Mouse (Mus musculus): ENCODE measurements around the gene Cxcr5.

Gene Cxcr5

GRCm38 (mm10) chr9:44532991-44533580, 28.6 kb downstream of the Cxcr5 start:
- peak; percentile 83 for DNase-seq

DNA sequence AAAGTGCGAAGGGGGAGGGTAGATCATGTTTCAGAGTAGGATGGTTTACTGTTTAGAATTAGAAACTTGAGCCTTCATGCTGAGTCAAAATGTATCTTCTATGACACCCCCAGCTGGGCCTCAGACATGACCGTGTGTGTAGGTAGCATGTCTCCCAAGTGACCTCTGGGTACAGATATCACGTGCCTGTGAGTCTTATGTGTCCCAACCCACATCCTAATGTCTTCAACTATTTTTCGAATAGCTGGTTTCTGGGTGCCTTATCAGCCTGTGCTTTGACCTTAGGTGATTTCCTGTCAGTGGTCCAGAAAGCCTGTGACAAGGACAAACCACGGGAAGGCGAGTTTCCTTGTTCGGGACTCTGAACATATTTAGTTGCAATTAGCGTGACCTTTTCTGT, 33.3 kb downstream of the Cxcr5 start:
- peak; percentile 93 for DNase-seq

GRCm38 (mm10) chr9:44526337-44527112, 35.2 kb downstream of the Cxcr5 start:
- peak; percentile 87 for DNase-seq

DNA sequence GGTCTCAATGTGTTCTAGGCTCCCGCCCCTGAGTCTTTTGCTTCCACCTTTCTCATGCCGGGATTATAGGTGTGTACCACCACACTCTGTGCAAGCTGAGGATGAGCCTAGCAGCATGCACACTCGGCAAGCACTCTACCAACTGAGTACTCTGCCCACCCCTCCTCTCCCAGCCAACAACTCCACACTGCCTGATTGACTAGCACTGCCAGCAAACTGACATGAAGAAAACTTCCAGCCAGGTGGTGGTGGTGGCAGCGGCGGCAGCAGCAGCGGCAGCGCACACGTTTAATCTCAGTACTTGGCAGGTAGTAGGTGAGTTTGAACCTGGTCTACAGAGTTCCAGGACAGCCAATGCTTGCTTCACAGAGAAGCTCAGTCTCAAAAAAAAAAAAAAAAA, 36.1 kb downstream of the Cxcr5 start:
- DNase-seq: peak; percentile 85

DNA sequence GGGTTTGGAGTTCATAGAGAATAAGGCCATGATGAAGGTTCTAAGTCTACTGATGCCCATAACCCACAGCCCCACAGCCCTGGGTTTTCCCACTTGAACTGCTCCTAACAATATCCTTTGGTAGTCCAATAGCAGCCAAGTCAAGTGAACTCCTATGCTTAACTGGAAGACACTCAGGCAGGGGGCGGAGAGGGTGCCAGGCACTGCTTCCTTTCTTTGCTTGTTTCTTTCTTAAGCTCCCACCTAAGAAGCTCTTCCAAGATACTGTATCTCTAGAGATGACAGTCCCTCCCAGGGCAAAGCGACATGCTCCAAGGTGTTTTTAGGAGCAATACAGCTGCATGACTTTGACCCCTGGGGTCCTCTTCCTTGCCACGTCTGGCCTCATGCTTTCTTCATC, 36.7 kb downstream of the Cxcr5 start:
- DNase-seq: no peak

DNA sequence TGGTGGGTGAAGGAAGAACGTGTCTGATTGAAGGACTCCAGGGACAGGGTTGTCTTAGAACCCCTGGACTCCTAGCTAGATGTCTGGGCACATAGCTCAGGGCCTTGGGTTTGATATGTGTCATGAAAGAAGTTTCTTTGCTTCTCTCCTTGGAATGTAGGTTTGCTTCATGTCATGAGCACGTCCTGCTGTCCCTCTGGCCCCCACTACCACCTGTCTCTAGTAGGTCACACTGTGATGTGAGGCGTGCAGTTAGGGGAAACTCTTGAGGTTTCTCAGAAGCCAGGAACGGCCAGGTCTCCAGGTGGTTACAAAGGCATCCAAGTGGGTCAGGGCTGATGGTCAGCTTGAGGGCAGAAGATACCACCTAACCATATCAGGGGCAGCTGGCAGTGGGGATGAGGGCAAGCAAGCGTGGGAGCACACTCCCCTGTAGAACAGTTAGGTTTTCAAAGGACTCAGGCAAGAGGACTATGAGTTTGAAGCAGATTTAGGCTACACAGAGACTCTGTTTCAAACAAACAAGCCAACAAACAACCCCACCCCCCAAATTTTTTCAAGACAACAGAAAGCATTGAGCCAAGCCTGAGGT, 37.3 kb downstream of the Cxcr5 start:
- no peak for DNase-seq

- no peak for DNase-seq
Measured at GRCm38 (mm10) chr9:44523686-44524085, 38.0 kb downstream of the Cxcr5 start.

DNA sequence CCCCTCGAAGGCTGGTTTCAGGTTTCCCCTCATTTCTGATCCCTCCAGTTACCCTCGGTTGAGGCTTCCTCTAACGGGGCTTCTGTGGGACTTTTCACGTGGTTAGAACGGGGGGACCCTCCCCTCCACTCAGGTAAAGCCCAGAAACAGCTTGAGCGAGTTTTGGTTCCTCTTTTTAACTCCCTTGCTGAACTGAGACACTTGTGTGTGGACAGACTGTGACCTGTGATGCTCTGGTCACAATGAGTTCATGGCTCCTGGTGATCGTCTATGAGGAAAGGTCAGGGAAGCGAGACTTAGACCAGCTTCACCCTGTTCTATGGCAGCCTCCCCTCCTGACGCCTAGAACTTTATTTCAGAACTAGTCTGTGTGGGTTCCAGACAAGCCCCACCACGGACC, 39.8 kb downstream of the Cxcr5 start:
- no peak for DNase-seq

- DNase-seq: peak; percentile 94
Measured at GRCm38 (mm10) chr9:44518068-44518467, 43.6 kb downstream of the Cxcr5 start.

- no peak for DNase-seq
Measured at GRCm38 (mm10) chr9:44517368-44517767, 44.3 kb downstream of the Cxcr5 start.

DNA sequence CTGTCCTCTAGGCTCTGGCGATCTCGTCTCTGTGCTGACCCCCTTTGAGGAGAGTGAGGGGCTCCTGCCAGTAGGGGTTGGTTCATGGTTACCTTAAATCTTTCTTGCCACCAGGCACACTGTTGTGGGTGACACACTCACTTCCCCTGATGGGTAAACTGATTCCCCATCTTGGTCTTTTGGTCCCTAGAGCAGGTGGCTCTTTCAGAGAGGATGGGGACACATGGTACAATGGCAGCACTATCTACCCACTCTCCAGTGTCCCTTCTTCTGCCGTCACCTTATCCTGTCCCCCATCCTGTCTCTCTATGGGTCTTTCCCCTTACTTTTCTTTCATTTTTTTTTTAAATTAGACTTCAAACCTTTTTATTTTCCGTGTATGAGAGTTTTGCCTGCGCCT, 45.8 kb downstream of the Cxcr5 start:
- no peak for DNase-seq

DNA sequence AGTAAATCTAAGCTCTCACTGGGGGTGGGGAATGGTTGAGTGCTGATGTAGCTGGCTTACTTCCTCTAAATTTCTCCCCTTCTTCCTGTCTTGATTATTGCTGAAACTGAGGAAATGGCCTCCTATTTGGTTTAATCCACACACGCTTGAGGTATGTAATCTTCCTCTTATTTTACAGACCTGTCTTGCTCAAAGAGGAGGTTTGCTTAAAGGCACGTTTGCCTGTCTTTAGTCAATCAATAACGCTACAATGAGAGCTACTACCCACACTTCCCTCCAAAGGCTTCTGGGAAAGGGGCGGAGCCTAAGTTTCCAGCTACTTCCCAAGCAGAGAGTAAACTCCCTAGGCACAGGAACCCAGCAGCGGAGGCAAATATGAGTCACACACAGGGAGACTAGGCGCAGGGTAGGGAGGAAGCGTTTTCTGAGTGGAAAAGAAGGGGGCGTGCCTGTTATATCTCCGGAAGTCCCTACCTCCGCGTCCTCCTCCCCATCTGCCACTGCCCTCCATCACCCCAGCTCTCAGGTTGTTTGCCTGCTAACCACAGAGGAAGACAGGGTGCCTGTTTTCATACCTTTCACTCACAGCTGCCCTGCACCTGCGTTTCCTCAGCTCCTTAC, 46.4 kb downstream of the Cxcr5 start:
- DNase-seq: peak; percentile 98

DNA sequence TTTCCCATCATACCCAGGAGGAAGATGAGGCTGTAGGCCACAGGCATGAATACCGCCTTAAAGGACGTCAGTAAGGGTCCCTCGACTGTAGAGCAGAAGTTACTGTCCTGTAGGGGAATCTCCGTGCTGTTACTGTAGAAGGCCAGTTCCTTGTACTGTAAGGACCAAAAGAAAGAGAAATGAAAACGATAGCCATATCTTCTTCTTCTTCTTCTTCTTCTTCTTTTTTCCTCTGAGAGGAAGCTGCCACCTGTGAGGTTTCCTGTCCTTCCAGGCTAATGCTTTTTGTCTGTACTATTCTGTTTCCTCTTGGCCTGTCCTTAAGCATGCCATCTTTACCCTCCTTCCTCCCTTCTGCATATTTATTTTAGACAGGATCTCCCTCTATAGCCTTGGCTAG, 47.5 kb downstream of the Cxcr5 start:
- no peak for DNase-seq

GRCm38 (mm10) chr9:44513610-44514009, 48.1 kb downstream of the Cxcr5 start:
- peak; percentile 91 for DNase-seq

- DNase-seq: peak; percentile 94
Measured at GRCm38 (mm10) chr9:44513121-44513520, 48.6 kb downstream of the Cxcr5 start.

DNA sequence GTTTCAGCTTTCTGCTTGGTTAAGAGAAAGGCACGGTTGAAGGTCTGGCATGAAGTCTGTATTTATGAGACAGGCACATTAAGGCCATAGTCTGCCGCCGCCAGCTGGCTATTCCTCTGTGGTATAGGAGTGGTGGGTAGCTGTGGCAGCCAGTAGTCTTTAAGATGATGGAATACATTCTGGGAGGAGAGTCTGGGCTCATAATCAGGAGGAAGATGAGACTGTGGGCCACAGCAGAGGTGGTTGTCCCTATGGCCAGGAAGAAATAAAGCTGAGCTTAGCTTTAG, 49.0 kb downstream of the Cxcr5 start:
- DNase-seq: peak; percentile 92

GRCm38 (mm10) chr9:44511935-44512716, 49.6 kb downstream of the Cxcr5 start:
- DNase-seq: peak; percentile 96

- DNase-seq: peak; percentile 98
Measured at GRCm38 (mm10) chr9:44510872-44511601, 50.6 kb downstream of the Cxcr5 start.

- DNase-seq: peak; percentile 96
Measured at GRCm38 (mm10) chr9:44510355-44510871, 51.3 kb downstream of the Cxcr5 start.

- DNase-seq: peak; percentile 99
Measured at GRCm38 (mm10) chr9:44509487-44510354, 52.0 kb downstream of the Cxcr5 start.

Measured in heart, adult 11 months (tissue).